In genomic region chr14:103751384-103751783, GRCm38 (mm10) we compare ENCODE assay signal across 20 mouse cellular contexts.
DNase-seq lines count a peak whose midpoint lies in the region; ATAC-seq lines count a peak whose summit lies in the region.
"Had no signal": no experiment of that assay in that cellular context is flagged by ENCODE, and none has a peak within 500 bp of the region (broad histone marks: within the 10 kb centered on the region; RNA-seq: fewer than 3 reads in every experiment).

No protein-coding gene starts in this region.

- intact Hi-C loops in left cerebral cortex, postnatal 4 days (cut with DNase I) = no loop called here

- DNase-seq in frontal cortex, postnatal 14 days (ENCODE audit: low spot score in 2 of 2) = no peak
- peak; percentile 7 for DNase-seq in left cerebral cortex, adult 11 months (ENCODE audit: low spot score)
- no peak for DNase-seq in left cerebral cortex, postnatal 4 days
- peak; percentile 5 to 23 for DNase-seq in left cerebral cortex, adult 18-20 months (ENCODE audit: low spot score in 2 of 2)
- peak; percentile 52 for DNase-seq in telencephalon, adult 2 months (ENCODE audit: low read depth, low spot score)
- DNase-seq in adrenal gland, adult 8-10 months = no peak
- DNase-seq: adrenal gland, postnatal 14 days; cerebellum, adult 18-20 months; cerebellum, postnatal 14 days; forebrain, postnatal 0 days; gastrocnemius, postnatal 10 days; heart, postnatal 10 days; kidney, adult 9 months; kidney, postnatal 10 days; liver, embryonic 13.5 days; lung, adult 2 months; lung, postnatal 10 days had no signal

- ATAC-seq in frontal cortex, adult (ENCODE audit: low TSS enrichment) = peak; percentile 97
- ATAC-seq: forebrain, postnatal 0 days; intestine, postnatal 0 days; midbrain, embryonic 13.5 days had no signal

Comparison
In these comparisons a context has a peak if more than half of its experiments do, and no peak if none do; other contexts are left out.
1. DNase-seq: peak in left cerebral cortex, adult 11 months (single experiment), left cerebral cortex, adult 18-20 months (2 of 2) and telencephalon, adult 2 months (single experiment); none in frontal cortex, postnatal 14 days (0 of 2), left cerebral cortex, postnatal 4 days (single experiment) and adrenal gland, adult 8-10 months (single experiment).